Mouse (Mus musculus): ENCODE measurements at regions not wholly inside any gene's neighbourhood (a gene's known extent, or its start where the extent isn't known, plus 50 kb on each side); places are given as distances from the start of the nearest gene placed in this dataset.
A peak's percentile ranks its signal among the peaks of the same experiment; 100 is the strongest.

GRCm38 (mm10) chr4:8987544-8988344 lies 748.9 kb upstream of the Car8 start:
- 59% methylated on average over 10 of the region's 10 CpGs for WGBS
- no peak for DNase-seq
- no peak for ATAC-seq (ENCODE audit: insufficient read depth)

DNA sequence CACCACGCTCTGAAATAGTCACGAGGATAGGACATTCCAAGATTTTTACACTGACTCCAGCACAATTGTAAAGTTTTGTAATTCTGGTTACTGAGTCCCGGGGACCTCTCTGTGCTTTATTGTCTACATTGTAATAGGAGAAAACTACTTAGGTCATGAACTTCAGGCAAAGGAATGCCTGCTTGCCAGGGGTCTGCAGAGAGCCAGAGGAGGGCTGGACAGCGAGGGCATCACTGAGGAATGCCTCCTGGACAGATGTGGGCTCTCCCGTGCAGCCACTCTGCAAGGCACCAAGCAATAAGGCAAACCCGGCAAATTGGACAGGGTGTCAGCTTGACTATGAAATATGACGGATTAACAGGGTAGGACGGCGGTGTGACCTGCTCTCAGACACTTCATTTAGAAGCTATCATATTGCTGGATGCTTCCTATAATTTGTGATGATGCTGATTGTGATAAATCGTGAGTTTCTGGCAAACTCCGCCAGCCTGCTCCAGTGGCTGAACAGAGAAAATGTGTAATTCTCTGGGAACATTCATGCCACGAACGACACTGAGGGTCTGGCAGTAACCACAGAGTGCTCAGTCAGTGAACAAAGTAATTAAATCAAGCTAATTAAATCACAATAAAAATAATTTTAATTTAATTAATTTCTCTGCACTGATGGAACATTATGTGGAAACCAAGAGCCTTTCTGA lies 747.7 kb upstream of the Car8 start:
- Histone ChIP-seq H3K4me1 (ENCODE audit: insufficient read depth) (peaks cover 5% of the 10 kb centered on the region), H3K4me2 (peak overlapping the region; percentile 13; the same call in 1 of the 2 replicates), H3K27me3 (ENCODE audit: insufficient read depth, low read length) (no peaks in the 10 kb centered on the region), H3K4me3 (ENCODE audit: low read depth, low read length) (no peak overlapping the region), H3K9me3 (ENCODE audit: low read depth, low read length) (no peaks in the 10 kb centered on the region), H3K9ac (no peak overlapping the region), H3K27ac (ENCODE audit: low read depth) (no peak overlapping the region), H3K36me3 (ENCODE audit: insufficient read depth) (no peaks in the 10 kb centered on the region)
- 25% methylated on average over 13 of the region's 13 CpGs for WGBS
- DNase-seq (peak; percentile 67), ATAC-seq (ENCODE audit: insufficient read depth) (peak; percentile 46)
- no peak for TF ChIP-seq CTCF (IDR thresholded peaks at IDR 0.05; ENCODE audit: low read depth)

More at GRCm38 (mm10) chr4:8987544-8988344, 748.9 kb upstream of the Car8 start:
- Histone ChIP-seq H3K27me3 (ENCODE audit: insufficient read depth, low read length) (no peaks in the 10 kb centered on the region), H3K9me3 (ENCODE audit: low read depth, low read length) (no peaks in the 10 kb centered on the region), H3K4me3 (ENCODE audit: low read depth, low read length) (no peak overlapping the region), H3K4me2 (no peak overlapping the region), H3K9ac (no peak overlapping the region), H3K4me1 (ENCODE audit: insufficient read depth) (peaks cover 5% of the 10 kb centered on the region), H3K27ac (ENCODE audit: low read depth) (no peak overlapping the region), H3K36me3 (ENCODE audit: insufficient read depth) (no peaks in the 10 kb centered on the region)
- TF ChIP-seq CTCF (IDR thresholded peaks at IDR 0.05; ENCODE audit: low read depth): no peak

GRCm38 (mm10) chr4:8984059-8984606 lies 745.3 kb upstream of the Car8 start:
- no peaks in the 10 kb centered on the region for H3K27me3 ChIP-seq (ENCODE audit: insufficient read depth, low read length)
- H3K4me1 ChIP-seq (ENCODE audit: insufficient read depth): peaks cover 5% of the 10 kb centered on the region
- no peak for TF ChIP-seq CTCF (IDR thresholded peaks at IDR 0.05; ENCODE audit: low read depth)
- DNase-seq (peak; percentile 85), ATAC-seq (ENCODE audit: insufficient read depth) (peak; percentile 81)
- H3K36me3 ChIP-seq (ENCODE audit: insufficient read depth): no peaks in the 10 kb centered on the region
- no peak overlapping the region for H3K4me3 ChIP-seq (ENCODE audit: low read depth, low read length)
- H3K9me3 ChIP-seq (ENCODE audit: low read depth, low read length): no peaks in the 10 kb centered on the region
- H3K27ac ChIP-seq (ENCODE audit: low read depth): no peak overlapping the region
- H3K4me2 ChIP-seq: peak overlapping the region; percentile 10; the same call in 1 of the 2 replicates
- no peak overlapping the region for H3K9ac ChIP-seq
- WGBS: 51% methylated on average over 5 of the region's 5 CpGs

GRCm38 (mm10) chr4:8978949-8979348 lies 740.1 kb upstream of the Car8 start:
- TF ChIP-seq CTCF (IDR thresholded peaks at IDR 0.05; ENCODE audit: low read depth): no peak
- 82% methylated on average over 8 of the region's 8 CpGs for WGBS
- no peak overlapping the region for H3K4me2 ChIP-seq
- no peaks in the 10 kb centered on the region for H3K9me3 ChIP-seq (ENCODE audit: low read depth, low read length)
- H3K27me3 ChIP-seq (ENCODE audit: insufficient read depth, low read length): no peaks in the 10 kb centered on the region
- DNase-seq (no peak), ATAC-seq (ENCODE audit: insufficient read depth) (no peak)
- no peaks in the 10 kb centered on the region for H3K36me3 ChIP-seq (ENCODE audit: insufficient read depth)
- no peak overlapping the region for H3K4me3 ChIP-seq (ENCODE audit: low read depth, low read length)
- no peaks in the 10 kb centered on the region; the same call in 1 of the 2 replicates for H3K4me1 ChIP-seq (ENCODE audit: insufficient read depth)
- no peak overlapping the region for H3K9ac ChIP-seq
- no peak overlapping the region for H3K27ac ChIP-seq (ENCODE audit: low read depth)

DNA sequence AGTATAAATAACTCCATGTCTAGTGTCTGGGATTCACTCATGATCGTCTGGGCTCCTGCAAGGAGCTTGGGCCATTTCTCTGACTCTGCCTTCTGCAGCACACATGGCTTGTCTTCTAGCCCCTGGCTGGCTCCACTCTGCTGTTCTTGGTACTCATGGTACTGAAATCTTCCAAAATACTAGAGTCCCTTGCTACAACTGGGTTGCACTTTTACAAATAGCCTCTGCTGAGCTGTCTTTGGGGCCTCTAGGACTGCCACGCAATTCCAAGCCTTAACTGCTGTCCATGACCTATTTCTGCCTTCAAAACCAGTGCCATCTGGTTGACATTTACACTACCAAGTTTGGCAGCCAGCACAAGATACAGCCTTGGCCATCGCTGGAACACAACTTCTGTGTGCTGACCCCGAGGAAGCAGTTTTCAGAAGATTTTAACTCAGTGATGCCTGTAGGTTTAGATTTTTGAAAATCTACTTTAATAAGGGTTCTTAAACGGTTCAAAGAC lies 731.2 kb upstream of the Car8 start:
- no peaks in the 10 kb centered on the region for H3K4me1 ChIP-seq (ENCODE audit: insufficient read depth)
- H3K4me2 ChIP-seq: no peak overlapping the region
- H3K27me3 ChIP-seq (ENCODE audit: insufficient read depth, low read length): no peaks in the 10 kb centered on the region
- whole genome bisulfite sequencing: 70% methylated on average over 5 of the region's 5 CpGs
- no peak for DNase-seq
- H3K36me3 ChIP-seq (ENCODE audit: insufficient read depth): no peaks in the 10 kb centered on the region
- no peak overlapping the region for H3K9ac ChIP-seq
- H3K4me3 ChIP-seq (ENCODE audit: low read depth, low read length): no peak overlapping the region
- no peak overlapping the region for H3K27ac ChIP-seq (ENCODE audit: low read depth)
- H3K9me3 ChIP-seq (ENCODE audit: low read depth, low read length): no peaks in the 10 kb centered on the region
- no peak for ATAC-seq (ENCODE audit: insufficient read depth)
- TF ChIP-seq CTCF (IDR thresholded peaks at IDR 0.05; ENCODE audit: low read depth): no peak

DNA sequence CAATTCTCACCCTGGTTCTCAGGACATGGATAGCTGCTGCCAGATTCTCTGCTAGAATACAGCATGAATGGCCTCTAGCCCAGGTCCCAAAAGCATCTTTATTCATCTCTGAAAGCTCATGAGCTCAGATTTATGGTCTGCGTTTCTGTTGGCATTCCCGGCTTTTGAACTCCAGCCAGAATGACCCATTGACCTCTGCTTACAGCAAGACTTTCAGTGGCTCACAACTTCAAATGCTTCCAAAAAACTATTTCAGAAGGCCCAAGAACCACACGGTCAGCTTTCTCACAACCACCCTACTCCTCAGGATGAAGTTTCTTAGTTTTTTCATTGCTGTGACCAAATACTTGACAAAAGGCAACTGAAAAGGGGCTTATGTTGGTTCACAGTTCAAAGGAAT lies 729.9 kb upstream of the Car8 start:
- no peak for TF ChIP-seq CTCF (IDR thresholded peaks at IDR 0.05; ENCODE audit: low read depth)
- no peaks in the 10 kb centered on the region for H3K36me3 ChIP-seq (ENCODE audit: insufficient read depth)
- DNase-seq (peak; percentile 82), ATAC-seq (ENCODE audit: insufficient read depth) (peak; percentile 38; the same call in 1 of the 2 replicates)
- no peak overlapping the region for H3K4me2 ChIP-seq
- H3K4me3 ChIP-seq (ENCODE audit: low read depth, low read length): no peak overlapping the region
- no peak overlapping the region for H3K27ac ChIP-seq (ENCODE audit: low read depth)
- 14% methylated on average over 3 of the region's 3 CpGs for WGBS
- no peak overlapping the region for H3K9ac ChIP-seq
- no peaks in the 10 kb centered on the region for H3K9me3 ChIP-seq (ENCODE audit: low read depth, low read length)
- no peaks in the 10 kb centered on the region for H3K4me1 ChIP-seq (ENCODE audit: insufficient read depth)
- no peaks in the 10 kb centered on the region for H3K27me3 ChIP-seq (ENCODE audit: insufficient read depth, low read length)

DNA sequence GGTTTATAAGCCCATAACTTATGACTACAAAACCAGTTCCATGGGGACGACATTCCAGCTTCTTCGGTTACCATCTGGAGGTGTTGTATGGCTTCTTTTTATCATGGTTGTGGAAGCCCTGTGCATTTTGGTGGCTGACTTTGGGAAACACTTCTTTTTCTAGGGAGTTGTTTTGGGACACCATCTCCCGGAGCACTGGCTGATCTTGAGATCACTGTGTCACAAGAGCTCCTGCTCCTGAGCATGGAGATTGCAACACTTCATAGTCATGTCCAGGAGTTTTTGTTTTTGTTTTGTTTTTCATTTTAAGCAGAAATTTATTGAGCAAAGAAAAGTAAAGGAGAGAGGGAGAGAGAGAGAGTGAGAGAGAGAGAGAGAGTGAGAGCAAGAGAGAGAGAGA lies 729.1 kb upstream of the Car8 start:
- no peak for TF ChIP-seq CTCF (IDR thresholded peaks at IDR 0.05; ENCODE audit: low read depth)
- Histone ChIP-seq H3K4me3 (ENCODE audit: low read depth, low read length) (no peak overlapping the region), H3K36me3 (ENCODE audit: insufficient read depth) (no peaks in the 10 kb centered on the region), H3K4me1 (ENCODE audit: insufficient read depth) (no peaks in the 10 kb centered on the region), H3K9me3 (ENCODE audit: low read depth, low read length) (no peaks in the 10 kb centered on the region), H3K9ac (no peak overlapping the region), H3K27ac (ENCODE audit: low read depth) (no peak overlapping the region), H3K27me3 (ENCODE audit: insufficient read depth, low read length) (no peaks in the 10 kb centered on the region), H3K4me2 (no peak overlapping the region)
- ATAC-seq (ENCODE audit: insufficient read depth) (no peak), DNase-seq (no peak)
- WGBS: 92% methylated on average over 3 of the region's 3 CpGs
